Mouse (Mus musculus): Measurements from ENCODE around the gene Gins1.
"Not testable (repeated sequence)": the region's sequence is repeated elsewhere in the genome, so short reads cannot be mapped to it uniquely, and the experiment has no call there.

- not testable (repeated sequence) for TF ChIP-seq USF1 (IDR thresholded peaks at IDR 0.05; ENCODE audit: low read depth); FOSL1 (IDR thresholded peaks at IDR 0.05; ENCODE audit: insufficient read depth, low read length, poor library complexity, severe bottlenecking); CTCF (IDR thresholded peaks at IDR 0.05; ENCODE audit: control insufficient read depth, insufficient read depth, insufficient read length)
These were observed 42.1 kb downstream of the Gins1 start for GRCm38 (mm10) chr2:150947341-150947740.
